Mouse (Mus musculus): ENCODE results near the gene Smim13. TPM values are rescaled to one million over a fixed set of nuclear protein-coding genes. Genes with fewer than 3 reads are reported as not detected.
A peak's percentile ranks its signal among the peaks of the same experiment; 100 is the strongest.
"Not testable (repeated sequence)": the region's sequence is repeated elsewhere in the genome, so short reads cannot be mapped to it uniquely, and the experiment has no call there.

Smim13 gene
- polyA plus RNA-seq, 1 experiment from 2014 or later, result 11.0 TPM

- not testable (repeated sequence) for H3K36me3 ChIP-seq (ENCODE audit: control insufficient read depth, insufficient read depth, low read length); H3K27me3 ChIP-seq (ENCODE audit: control insufficient read depth, insufficient read depth, low read length); ATAC-seq (ENCODE audit: low FRiP score)
Measured at GRCm38 (mm10) chr13:41261617-41262016, 12.0 kb downstream of the Smim13 start.

GRCm38 (mm10) chr13:41263304-41264006 is 13.8 kb downstream of the Smim13 start:
- WGBS, result 90% methylated on average over 5 of the region's 5 CpGs
- H3K9me3 ChIP-seq (ENCODE audit: control insufficient read depth, low read length), result no peaks in the 10 kb centered on the region
- no peaks in the 10 kb centered on the region for H3K36me3 ChIP-seq (ENCODE audit: control insufficient read depth, insufficient read depth, low read length)
- DNase-seq (ENCODE audit: low spot score) (no peak), ATAC-seq (ENCODE audit: low FRiP score) (no peak)
- H3K27ac ChIP-seq (ENCODE audit: low read depth, low read length), result no peak overlapping the region
- H3K4me3 ChIP-seq (ENCODE audit: low read depth, low read length), result no peak overlapping the region
- H3K4me2 ChIP-seq (replicated peaks; ENCODE audit: low read depth, low read length), result no peak overlapping the region
- H3K27me3 ChIP-seq (ENCODE audit: control insufficient read depth, insufficient read depth, low read length), result no peaks in the 10 kb centered on the region
- H3K4me1 ChIP-seq (replicated peaks; ENCODE audit: control insufficient read depth, insufficient read depth, low read length), result no peaks in the 10 kb centered on the region
- H3K9ac ChIP-seq (ENCODE audit: low read depth, low read length), result no peak overlapping the region

More at GRCm38 (mm10) chr13:41261617-41262016, 12.0 kb downstream of the Smim13 start:
- not testable (repeated sequence) for H3K9me3 ChIP-seq (ENCODE audit: control insufficient read depth, low read length); H3K4me3 ChIP-seq (ENCODE audit: low read depth, low read length); DNase-seq (ENCODE audit: low spot score); H3K9ac ChIP-seq (ENCODE audit: low read depth, low read length); H3K4me2 ChIP-seq (replicated peaks; ENCODE audit: low read depth, low read length); H3K4me1 ChIP-seq (replicated peaks; ENCODE audit: control insufficient read depth, insufficient read depth, low read length); H3K27ac ChIP-seq (ENCODE audit: low read depth, low read length)
- 95% methylated on average over 8 of the region's 8 CpGs for WGBS

- WGBS, result 31% methylated on average over 7 of the region's 7 CpGs
- DNase-seq (ENCODE audit: low spot score) (peak; percentile 12), ATAC-seq (ENCODE audit: low FRiP score) (peak; percentile 22; the same call in 1 of the 2 replicates)
- no peak overlapping the region for H3K27ac ChIP-seq (ENCODE audit: low read depth, low read length)
- no peak overlapping the region for H3K9ac ChIP-seq (ENCODE audit: low read depth, low read length)
- no peaks in the 10 kb centered on the region for H3K27me3 ChIP-seq (ENCODE audit: control insufficient read depth, insufficient read depth, low read length)
- H3K36me3 ChIP-seq (ENCODE audit: control insufficient read depth, insufficient read depth, low read length), result no peaks in the 10 kb centered on the region
- no peaks in the 10 kb centered on the region for H3K9me3 ChIP-seq (ENCODE audit: control insufficient read depth, low read length)
- H3K4me3 ChIP-seq (ENCODE audit: low read depth, low read length), result no peak overlapping the region
- no peaks in the 10 kb centered on the region for H3K4me1 ChIP-seq (replicated peaks; ENCODE audit: control insufficient read depth, insufficient read depth, low read length)
- H3K4me2 ChIP-seq (replicated peaks; ENCODE audit: low read depth, low read length), result no peak overlapping the region
Measured at GRCm38 (mm10) chr13:41267827-41268408, 18.3 kb downstream of the Smim13 start.

GRCm38 (mm10) chr13:41273927-41274650 is 24.4 kb downstream of the Smim13 start, which contains the start of gene Gm17364:
Gene Gm17364 (minus strand): TSS chr13:41273977.
- Histone ChIP-seq H3K36me3 (ENCODE audit: control insufficient read depth, insufficient read depth, low read length) (no peaks in the 10 kb centered on the region), H3K4me2 (replicated peaks; ENCODE audit: low read depth, low read length) (no peak within 1 kb of the TSS), H3K9ac (ENCODE audit: low read depth, low read length) (no peak within 1 kb of the TSS), H3K4me1 (replicated peaks; ENCODE audit: control insufficient read depth, insufficient read depth, low read length) (no peaks in the 10 kb centered on the region), H3K27ac (ENCODE audit: low read depth, low read length) (no peak within 1 kb of the TSS), H3K4me3 (ENCODE audit: low read depth, low read length) (no peak within 1 kb of the TSS), H3K9me3 (ENCODE audit: control insufficient read depth, low read length) (no peaks in the 10 kb centered on the region), H3K27me3 (ENCODE audit: control insufficient read depth, insufficient read depth, low read length) (no peaks in the 10 kb centered on the region)
- DNase-seq (ENCODE audit: low spot score) (no peak), ATAC-seq (ENCODE audit: low FRiP score) (no peak)
- 96% methylated on average over 10 of the region's 10 CpGs for WGBS

- no peaks in the 10 kb centered on the region for H3K9me3 ChIP-seq (ENCODE audit: control insufficient read depth, low read length)
Measured at GRCm38 (mm10) chr13:41280696-41281095, 31.1 kb downstream of the Smim13 start.

GRCm38 (mm10) chr13:41283256-41283655 is 33.6 kb downstream of the Smim13 start:
- no peaks in the 10 kb centered on the region for H3K4me1 ChIP-seq (replicated peaks; ENCODE audit: control insufficient read depth, insufficient read depth, low read length)

More at GRCm38 (mm10) chr13:41280696-41281095, 31.1 kb downstream of the Smim13 start:
- no peak overlapping the region for H3K4me2 ChIP-seq (replicated peaks; ENCODE audit: low read depth, low read length)
- H3K4me1 ChIP-seq (replicated peaks; ENCODE audit: control insufficient read depth, insufficient read depth, low read length), result no peaks in the 10 kb centered on the region
- WGBS, result 73% methylated on average over 5 of the region's 5 CpGs
- H3K4me3 ChIP-seq (ENCODE audit: low read depth, low read length), result no peak overlapping the region
- no peak overlapping the region for H3K9ac ChIP-seq (ENCODE audit: low read depth, low read length)
- no peaks in the 10 kb centered on the region for H3K36me3 ChIP-seq (ENCODE audit: control insufficient read depth, insufficient read depth, low read length)
- H3K27ac ChIP-seq (ENCODE audit: low read depth, low read length), result no peak overlapping the region
- no peak for DNase-seq (ENCODE audit: low spot score)
- H3K27me3 ChIP-seq (ENCODE audit: control insufficient read depth, insufficient read depth, low read length), result no peaks in the 10 kb centered on the region
- ATAC-seq (ENCODE audit: low FRiP score), result no peak

GRCm38 (mm10) chr13:41285448-41285847 is 35.8 kb downstream of the Smim13 start:
- Histone ChIP-seq H3K9ac (ENCODE audit: low read depth, low read length) (no peak overlapping the region), H3K9me3 (ENCODE audit: control insufficient read depth, low read length) (no peaks in the 10 kb centered on the region), H3K4me2 (replicated peaks; ENCODE audit: low read depth, low read length) (no peak overlapping the region), H3K27ac (ENCODE audit: low read depth, low read length) (no peak overlapping the region), H3K4me1 (replicated peaks; ENCODE audit: control insufficient read depth, insufficient read depth, low read length) (no peaks in the 10 kb centered on the region), H3K4me3 (ENCODE audit: low read depth, low read length) (no peak overlapping the region), H3K27me3 (ENCODE audit: control insufficient read depth, insufficient read depth, low read length) (no peaks in the 10 kb centered on the region), H3K36me3 (ENCODE audit: control insufficient read depth, insufficient read depth, low read length) (no peaks in the 10 kb centered on the region)
- DNase-seq (ENCODE audit: low spot score) (no peak), ATAC-seq (ENCODE audit: low FRiP score) (no peak)
- WGBS, result 75% methylated on average over 4 of the region's 4 CpGs

More at GRCm38 (mm10) chr13:41283256-41283655, 33.6 kb downstream of the Smim13 start:
- H3K9ac ChIP-seq (ENCODE audit: low read depth, low read length), result no peak overlapping the region
- DNase-seq (ENCODE audit: low spot score), result peak; percentile 88
- H3K36me3 ChIP-seq (ENCODE audit: control insufficient read depth, insufficient read depth, low read length), result no peaks in the 10 kb centered on the region
- H3K4me2 ChIP-seq (replicated peaks; ENCODE audit: low read depth, low read length), result no peak overlapping the region
- no peaks in the 10 kb centered on the region for H3K27me3 ChIP-seq (ENCODE audit: control insufficient read depth, insufficient read depth, low read length)
- ATAC-seq (ENCODE audit: low FRiP score), result no peak
- H3K9me3 ChIP-seq (ENCODE audit: control insufficient read depth, low read length), result no peaks in the 10 kb centered on the region
- H3K27ac ChIP-seq (ENCODE audit: low read depth, low read length), result no peak overlapping the region
- H3K4me3 ChIP-seq (ENCODE audit: low read depth, low read length), result no peak overlapping the region
- 30% methylated on average over 5 of the region's 5 CpGs for WGBS

GRCm38 (mm10) chr13:41286285-41286684 is 36.6 kb downstream of the Smim13 start:
- no peak for ATAC-seq (ENCODE audit: low FRiP score)
- H3K36me3 ChIP-seq (ENCODE audit: control insufficient read depth, insufficient read depth, low read length), result no peaks in the 10 kb centered on the region
- no peak for DNase-seq (ENCODE audit: low spot score)
- H3K27me3 ChIP-seq (ENCODE audit: control insufficient read depth, insufficient read depth, low read length), result no peaks in the 10 kb centered on the region
- H3K4me1 ChIP-seq (replicated peaks; ENCODE audit: control insufficient read depth, insufficient read depth, low read length), result no peaks in the 10 kb centered on the region
- H3K9me3 ChIP-seq (ENCODE audit: control insufficient read depth, low read length), result no peaks in the 10 kb centered on the region
- no peak overlapping the region for H3K9ac ChIP-seq (ENCODE audit: low read depth, low read length)
- H3K4me2 ChIP-seq (replicated peaks; ENCODE audit: low read depth, low read length), result no peak overlapping the region
- H3K27ac ChIP-seq (ENCODE audit: low read depth, low read length), result no peak overlapping the region
- WGBS, result 81% methylated on average over 3 of the region's 3 CpGs
- no peak overlapping the region for H3K4me3 ChIP-seq (ENCODE audit: low read depth, low read length)
